Mouse (Mus musculus) forebrain, embryonic 14.5 days (tissue): Measurements from ENCODE around the gene Gm15737. TPM values are rescaled to one million over a fixed set of nuclear protein-coding genes. Genes with fewer than 3 reads are reported as not detected.

Experiments used
- ATAC-seq: fragments of 200-750 bp; cut with Nextera tagmentation; 2 replicates; pipeline ENCODE4 v1.8.0; 2017; ENCODE audit warnings: mild to moderate bottlenecking, moderate library complexity
- DNase-seq: peaks from one replicate; pipeline ENCODE4 v3.0.0-alpha.2; 2015; ENCODE audit warnings: low spot score
- H3K27ac ChIP-seq: fragments of 300-500 bp; sonication (generic); 2 replicates; pipeline ENCODE4 v1.5.1; 2014; ENCODE audit warnings: low read depth, mild to moderate bottlenecking, control low read depth, low read length, moderate library complexity
- H3K27me3 ChIP-seq: fragments of 300-500 bp; sonication (generic); replicated peaks from 2 replicates; pipeline ENCODE4 v1.6.1; 2014; ENCODE audit warnings: low read length, control low read depth, mixed read lengths; ENCODE audit not compliant: control insufficient read depth, insufficient read depth
- H3K36me3 ChIP-seq: fragments of 300-500 bp; sonication (generic); 2 replicates; pipeline ENCODE4 v1.6.1; 2014; ENCODE audit warnings: low read length, control low read depth; ENCODE audit not compliant: control insufficient read depth, insufficient read depth
- H3K4me1 ChIP-seq: fragments of 300-500 bp; sonication (generic); 2 replicates; pipeline ENCODE4 v1.6.1; 2014; ENCODE audit warnings: antibody characterized with exemption, low read length, control low read depth; ENCODE audit not compliant: control insufficient read depth, insufficient read depth
- H3K4me2 ChIP-seq: fragments of 300-500 bp; sonication (generic); 2 replicates; pipeline ENCODE4 v1.6.1; 2014; ENCODE audit warnings: mild to moderate bottlenecking, control low read depth, low read length
- H3K4me3 ChIP-seq: fragments of 300-500 bp; sonication (generic); 2 replicates; pipeline ENCODE4 v1.5.1; 2014; ENCODE audit warnings: low read depth, low read length, control low read depth
- H3K9ac ChIP-seq: fragments of 300-500 bp; sonication (generic); 2 replicates; pipeline ENCODE4 v1.6.1; 2014; ENCODE audit warnings: mild to moderate bottlenecking, low read length, control low read depth, moderate library complexity
- H3K9me3 ChIP-seq: fragments of 300-500 bp; sonication (generic); replicated peaks from 2 replicates; pipeline ENCODE4 v1.6.1; 2016; ENCODE audit warnings: low read length, control low read depth, mixed read lengths; ENCODE audit not compliant: control insufficient read depth
- WGBS: fragments of 180-500 bp; shearing (Covaris S2); extraction: QIAGEN DNeasy Blood & Tissue Kit; methylation state at CpG from one replicate; pipeline ENCODE4 v1.1.7; 2014; 5-methylcytosine and 5-hydroxymethylcytosine counted together
- polyA plus RNA-seq: library from polyadenylated mRNA; unstranded; fragments of >200 nt; fragmentation: Nextera tagmentation; extraction: Ambion mirVana; gene quantifications from 2 replicates; pipeline ENCODE4 v1.2.1, GENCODE M21; 2014

The Gm15737 gene
- polyA plus RNA-seq, 1 experiment from 2014 or later: not detected

GRCm38 (mm10) chr6:92879700-92880265 lies 10.6 kb downstream of the Gm15737 start:
- no peaks in the 10 kb centered on the region for H3K27me3 ChIP-seq
- no peak overlapping the region for H3K4me3 ChIP-seq
- no peak overlapping the region for H3K4me2 ChIP-seq
- no peak overlapping the region for H3K9ac ChIP-seq
- DNase-seq (no peak), ATAC-seq (no peak)
- H3K36me3 ChIP-seq: no peaks in the 10 kb centered on the region
- no peaks in the 10 kb centered on the region for H3K4me1 ChIP-seq
- H3K9me3 ChIP-seq: no peaks in the 10 kb centered on the region
- WGBS: 90% methylated on average over 14 of the region's 14 CpGs
- H3K27ac ChIP-seq: no peak overlapping the region

GRCm38 (mm10) chr6:92882446-92882845 lies 13.3 kb downstream of the Gm15737 start:
- DNase-seq: no peak
- Histone ChIP-seq H3K4me1 (no peaks in the 10 kb centered on the region), H3K36me3 (no peaks in the 10 kb centered on the region), H3K4me2 (no peak overlapping the region), H3K4me3 (no peak overlapping the region), H3K9ac (no peak overlapping the region), H3K9me3 (no peaks in the 10 kb centered on the region), H3K27me3 (no peaks in the 10 kb centered on the region), H3K27ac (no peak overlapping the region)
- WGBS: 73% methylated on average over 5 of the region's 5 CpGs
- no peak for ATAC-seq

DNA sequence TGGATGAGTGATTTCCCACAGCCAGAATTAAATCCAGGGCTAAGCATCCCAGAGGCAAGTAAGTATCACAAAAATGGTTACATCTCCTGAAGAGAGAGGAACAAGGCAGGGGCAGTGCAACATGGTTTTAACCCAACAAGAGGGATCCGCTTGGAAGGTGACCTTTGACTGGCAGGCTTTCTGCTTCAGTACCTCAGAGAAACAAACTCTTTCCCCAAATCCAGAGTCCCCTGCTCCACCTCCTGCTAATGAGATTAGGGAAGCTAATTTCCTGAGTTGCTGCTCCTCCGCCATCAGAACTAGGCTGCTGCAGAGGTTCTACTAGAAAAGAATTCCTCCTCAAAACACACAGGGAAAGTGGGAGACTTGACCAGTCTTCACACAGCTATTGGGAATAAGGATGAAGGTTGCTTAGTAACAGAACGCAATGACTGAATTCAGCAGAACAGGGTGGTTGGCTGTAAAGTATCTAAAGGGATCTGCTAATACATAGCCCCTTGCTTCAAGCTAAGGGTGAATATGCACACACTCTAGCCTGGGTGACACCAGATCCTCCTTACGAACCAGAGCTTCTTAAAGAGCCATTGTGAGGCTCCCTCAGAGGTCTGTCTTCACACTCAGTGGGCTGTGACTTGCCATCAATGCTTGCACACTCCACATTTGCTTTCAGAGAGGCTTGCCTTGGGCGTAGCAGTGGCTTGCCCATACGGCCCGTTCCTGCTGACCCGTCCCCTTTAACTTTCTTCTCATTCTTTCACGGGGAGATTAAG lies 14.2 kb downstream of the Gm15737 start:
- no peak overlapping the region for H3K9ac ChIP-seq
- WGBS: 14% methylated on average over 9 of the region's 9 CpGs

GRCm38 (mm10) chr6:92891535-92891934 lies 22.4 kb downstream of the Gm15737 start:
- no peak for DNase-seq
- no peak for ATAC-seq
- Histone ChIP-seq H3K27ac (no peak overlapping the region), H3K9me3 (no peaks in the 10 kb centered on the region), H3K4me2 (no peak overlapping the region), H3K27me3 (no peaks in the 10 kb centered on the region), H3K4me1 (no peaks in the 10 kb centered on the region), H3K36me3 (no peaks in the 10 kb centered on the region), H3K4me3 (no peak overlapping the region), H3K9ac (no peak overlapping the region)
- WGBS: 91% methylated on average over 1 of the region's 1 CpGs

More for the DNA sequence above, 14.2 kb downstream of the Gm15737 start:
- DNase-seq (no peak), ATAC-seq (no peak)
- Histone ChIP-seq H3K27me3 (no peaks in the 10 kb centered on the region), H3K27ac (no peak overlapping the region), H3K4me1 (no peaks in the 10 kb centered on the region), H3K36me3 (no peaks in the 10 kb centered on the region), H3K4me2 (no peak overlapping the region), H3K4me3 (no peak overlapping the region), H3K9me3 (no peaks in the 10 kb centered on the region)

- ATAC-seq (no peak), DNase-seq (no peak)
- Histone ChIP-seq H3K4me1 (no peaks in the 10 kb centered on the region), H3K9ac (no peak overlapping the region), H3K4me3 (no peak overlapping the region), H3K9me3 (no peaks in the 10 kb centered on the region), H3K4me2 (no peak overlapping the region), H3K36me3 (0 out of 2 replicates have a peak, but pooled peaks cover 3% of the 10 kb centered on the region), H3K27ac (no peak overlapping the region), H3K27me3 (no peaks in the 10 kb centered on the region)
- WGBS: 90% methylated on average over 1 of the region's 1 CpGs
Observed at GRCm38 (mm10) chr6:92904037-92904436, 34.9 kb downstream of the Gm15737 start.

GRCm38 (mm10) chr6:92904491-92904890 lies 35.3 kb downstream of the Gm15737 start:
- 53% methylated on average over 2 of the region's 2 CpGs for WGBS
- no peaks in the 10 kb centered on the region for H3K4me1 ChIP-seq
- ATAC-seq (no peak), DNase-seq (no peak)
- no peaks in the 10 kb centered on the region for H3K27me3 ChIP-seq
- H3K9ac ChIP-seq: no peak overlapping the region
- no peaks in the 10 kb centered on the region for H3K9me3 ChIP-seq
- no peak overlapping the region for H3K4me2 ChIP-seq
- no peak overlapping the region for H3K27ac ChIP-seq
- 0 out of 2 replicates have a peak, but pooled peaks cover 3% of the 10 kb centered on the region for H3K36me3 ChIP-seq
- H3K4me3 ChIP-seq: no peak overlapping the region

GRCm38 (mm10) chr6:92905922-92906321 lies 36.8 kb downstream of the Gm15737 start:
- Histone ChIP-seq H3K4me3 (no peak overlapping the region), H3K36me3 (0 out of 2 replicates have a peak, but pooled peaks cover 3% of the 10 kb centered on the region), H3K27ac (no peak overlapping the region), H3K4me1 (no peaks in the 10 kb centered on the region), H3K9ac (no peak overlapping the region), H3K27me3 (no peaks in the 10 kb centered on the region), H3K9me3 (no peaks in the 10 kb centered on the region), H3K4me2 (no peak overlapping the region)
- 46% methylated on average over 5 of the region's 5 CpGs for WGBS
- ATAC-seq: no peak
- DNase-seq: no peak

DNA sequence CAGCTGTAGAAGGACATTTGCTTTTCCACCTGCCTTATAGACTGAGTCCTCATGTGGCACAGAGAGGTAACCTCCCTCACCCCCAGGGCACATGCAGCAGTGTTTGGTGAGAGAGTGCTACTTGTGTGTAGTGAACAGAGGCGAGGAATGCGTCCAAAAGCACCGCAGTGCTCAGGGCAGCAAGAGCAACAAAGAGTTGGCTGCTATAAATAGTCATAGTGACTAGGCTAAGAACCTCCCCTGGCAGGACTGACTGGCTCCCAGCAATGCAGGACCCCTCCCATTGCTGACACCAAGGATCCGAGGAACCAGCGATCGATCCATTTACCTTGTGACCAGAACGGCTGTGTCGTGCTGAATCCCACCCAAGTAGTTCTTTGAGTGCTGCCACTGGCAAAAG lies 40.2 kb downstream of the Gm15737 start:
- Histone ChIP-seq H3K4me3 (no peak overlapping the region), H3K4me2 (no peak overlapping the region), H3K27me3 (no peaks in the 10 kb centered on the region), H3K9me3 (no peaks in the 10 kb centered on the region), H3K4me1 (no peaks in the 10 kb centered on the region), H3K27ac (no peak overlapping the region), H3K9ac (no peak overlapping the region), H3K36me3 (no peaks in the 10 kb centered on the region)
- DNase-seq (no peak), ATAC-seq (no peak)
- WGBS: 72% methylated on average over 8 of the region's 8 CpGs

GRCm38 (mm10) chr6:92910611-92911010 lies 41.5 kb downstream of the Gm15737 start:
- 87% methylated on average over 3 of the region's 3 CpGs for WGBS
- Histone ChIP-seq H3K27ac (no peak overlapping the region), H3K36me3 (no peaks in the 10 kb centered on the region), H3K27me3 (no peaks in the 10 kb centered on the region), H3K4me2 (no peak overlapping the region), H3K4me1 (no peaks in the 10 kb centered on the region), H3K9ac (no peak overlapping the region), H3K4me3 (no peak overlapping the region), H3K9me3 (no peaks in the 10 kb centered on the region)
- DNase-seq (no peak), ATAC-seq (no peak)
